Mouse (Mus musculus) thymus, adult 2 months (tissue): ENCODE results near the gene Msi2.

Source experiments
- CTCF ChIP-seq: fragments of 200-500 bp; IDR thresholded peaks from 2 replicates; pipeline ENCODE4 v1.5.1; 2012; ENCODE audit warnings: mild to moderate bottlenecking, control low read depth, low read length, moderate library complexity, borderline replicate concordance; ENCODE audit not compliant: control insufficient read depth, poor library complexity, insufficient read depth; ENCODE audit errors: extremely low read depth
- POLR2A ChIP-seq: fragments of 200-500 bp; IDR thresholded peaks from 2 replicates; pipeline ENCODE4 v1.6.1; 2012; ENCODE audit warnings: mild to moderate bottlenecking, low read length, control low read depth, moderate library complexity; ENCODE audit not compliant: control insufficient read depth, poor library complexity, insufficient read depth; ENCODE audit errors: extremely low read depth

- TF ChIP-seq POLR2A (no peak), CTCF (no peak)
These were observed 243.3 kb downstream of the Msi2 start for GRCm38 (mm10) chr11:88474889-88475440.
